Mouse (Mus musculus): ENCODE data around the gene Ccdc188. TPM values are rescaled to one million over a fixed set of nuclear protein-coding genes. Genes with fewer than 3 reads are reported as not detected.
A peak's percentile ranks its signal among the peaks of the same experiment; 100 is the strongest.

Gene Ccdc188
- polyA plus RNA-seq, 1 experiment from 2014 or later = not detected

- DNase-seq (ENCODE audit: low spot score) = peak; percentile 99
- Histone ChIP-seq H3K27ac (ENCODE audit: low read depth, low read length) (peak within 1 kb of the TSS; percentile 92), H3K4me3 (ENCODE audit: low read depth, low read length) (peak within 1 kb of the TSS; percentile 98), H3K9me3 (ENCODE audit: control insufficient read depth, low read length) (no peaks in the 10 kb centered on the region), H3K4me2 (peak within 1 kb of the TSS; percentile 89), H3K9ac (ENCODE audit: low read depth, low read length) (peak within 1 kb of the TSS; percentile 98), H3K4me1 (replicated peaks; ENCODE audit: control insufficient read depth, insufficient read depth, low read length) (peaks cover 25% of the 10 kb centered on the region), H3K36me3 (ENCODE audit: control insufficient read depth, insufficient read depth, low read length) (peaks cover 61% of the 10 kb centered on the region), H3K27me3 (replicated peaks; ENCODE audit: control insufficient read depth, insufficient read depth, low read length) (no peaks in the 10 kb centered on the region)
- ATAC-seq (replicated peaks; ENCODE audit: low FRiP score) = peak; percentile 93
- under 1% methylated on average over 102 of the region's 102 CpGs for WGBS
Observed at GRCm38 (mm10) chr16:18248433-18249363, 31.0 kb downstream of the Ccdc188 start, which contains the start of the genes Trmt2a and Ranbp1. Trmt2a (plus strand) TSS chr16:18248679. Ranbp1 (minus strand) TSS chr16:18248732.

- Histone ChIP-seq H3K27ac (ENCODE audit: low read depth, low read length) (peak overlapping the region; percentile 87), H3K36me3 (ENCODE audit: control insufficient read depth, insufficient read depth, low read length) (peaks cover 61% of the 10 kb centered on the region), H3K4me1 (replicated peaks; ENCODE audit: control insufficient read depth, insufficient read depth, low read length) (peaks cover 25% of the 10 kb centered on the region), H3K4me2 (peak overlapping the region; percentile 89), H3K9me3 (ENCODE audit: control insufficient read depth, low read length) (no peaks in the 10 kb centered on the region), H3K27me3 (replicated peaks; ENCODE audit: control insufficient read depth, insufficient read depth, low read length) (no peaks in the 10 kb centered on the region), H3K9ac (ENCODE audit: low read depth, low read length) (peak overlapping the region; percentile 98), H3K4me3 (ENCODE audit: low read depth, low read length) (peak overlapping the region; percentile 98)
- WGBS = 3% methylated on average over 27 of the region's 27 CpGs
- DNase-seq (ENCODE audit: low spot score) (peak; percentile 64), ATAC-seq (replicated peaks; ENCODE audit: low FRiP score) (peak; percentile 17)
Observed at GRCm38 (mm10) chr16:18249364-18249967, 31.8 kb downstream of the Ccdc188 start.

GRCm38 (mm10) chr16:18250231-18250630 is 32.6 kb downstream of the Ccdc188 start:
- WGBS = 64% methylated on average over 4 of the region's 4 CpGs

DNA sequence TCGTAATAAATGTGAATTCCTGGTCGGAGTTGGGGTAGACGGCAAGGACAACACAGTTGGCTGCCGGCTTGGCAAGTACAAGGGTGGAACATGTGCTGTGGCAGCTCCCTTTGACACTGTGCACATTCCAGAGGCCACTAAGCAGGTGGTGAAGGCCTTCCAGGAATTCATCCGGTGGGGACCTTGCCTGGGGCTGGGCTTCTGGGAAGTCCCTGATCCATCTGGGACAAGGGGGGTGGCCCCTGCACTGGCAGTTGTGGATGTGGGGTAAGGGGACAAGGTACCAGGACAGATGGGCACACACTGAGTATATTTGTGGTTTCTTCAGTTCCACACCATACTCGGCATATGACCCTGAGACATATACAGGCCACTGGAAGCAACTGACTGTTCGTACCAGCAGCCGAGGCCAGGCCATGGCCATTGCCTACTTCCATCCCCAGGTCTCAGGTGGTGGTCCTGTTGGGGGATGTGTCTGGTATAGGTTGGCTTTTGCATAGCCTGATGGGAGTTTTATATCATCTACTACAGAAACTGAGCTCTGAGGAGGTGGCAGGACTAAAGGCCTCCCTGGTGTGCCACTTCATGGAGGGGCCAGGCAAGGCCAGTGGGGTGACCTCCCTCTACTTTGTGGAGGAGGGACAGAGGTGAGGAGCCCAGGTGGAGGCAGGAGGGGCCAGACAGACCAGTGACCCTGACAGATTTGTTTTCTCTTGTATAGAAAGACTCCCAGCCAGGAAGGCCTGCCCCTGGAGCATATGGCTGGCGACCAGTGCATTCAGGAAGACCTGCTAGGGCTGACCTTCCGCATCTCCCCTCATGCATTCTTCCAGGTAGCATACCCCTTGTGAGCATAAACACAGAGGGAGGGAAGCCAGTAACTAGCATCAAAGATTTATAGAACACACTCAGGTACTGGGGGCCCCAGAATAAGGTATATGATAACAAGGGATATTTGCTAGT is 33.4 kb downstream of the Ccdc188 start:
- peaks cover 50% of the 10 kb centered on the region for H3K36me3 ChIP-seq (ENCODE audit: control insufficient read depth, insufficient read depth, low read length)
- peak overlapping the region; percentile 49; the same call in 1 of the 2 replicates for H3K9ac ChIP-seq (ENCODE audit: low read depth, low read length)
- 0 out of 2 replicates have a peak overlapping the region, but pooled peaks have one; percentile 5 for H3K27ac ChIP-seq (ENCODE audit: low read depth, low read length)
- no peaks in the 10 kb centered on the region for H3K9me3 ChIP-seq (ENCODE audit: control insufficient read depth, low read length)
- peak overlapping the region; percentile 98 for H3K4me3 ChIP-seq (ENCODE audit: low read depth, low read length)
- peak overlapping the region; percentile 89 for H3K4me2 ChIP-seq
- no peaks in the 10 kb centered on the region for H3K27me3 ChIP-seq (replicated peaks; ENCODE audit: control insufficient read depth, insufficient read depth, low read length)
- H3K4me1 ChIP-seq (replicated peaks; ENCODE audit: control insufficient read depth, insufficient read depth, low read length) = peaks cover 25% of the 10 kb centered on the region
- DNase-seq (ENCODE audit: low spot score) (no peak), ATAC-seq (replicated peaks; ENCODE audit: low FRiP score) (no peak)
- 80% methylated on average over 10 of the region's 10 CpGs for WGBS

More at GRCm38 (mm10) chr16:18250231-18250630, 32.6 kb downstream of the Ccdc188 start:
- peaks cover 53% of the 10 kb centered on the region for H3K36me3 ChIP-seq (ENCODE audit: control insufficient read depth, insufficient read depth, low read length)
- H3K27ac ChIP-seq (ENCODE audit: low read depth, low read length) = peak overlapping the region; percentile 87
- H3K27me3 ChIP-seq (replicated peaks; ENCODE audit: control insufficient read depth, insufficient read depth, low read length) = no peaks in the 10 kb centered on the region
- no peak for ATAC-seq (replicated peaks; ENCODE audit: low FRiP score)
- H3K4me1 ChIP-seq (replicated peaks; ENCODE audit: control insufficient read depth, insufficient read depth, low read length) = peaks cover 25% of the 10 kb centered on the region
- H3K4me3 ChIP-seq (ENCODE audit: low read depth, low read length) = peak overlapping the region; percentile 98
- H3K4me2 ChIP-seq = peak overlapping the region; percentile 89
- no peaks in the 10 kb centered on the region for H3K9me3 ChIP-seq (ENCODE audit: control insufficient read depth, low read length)
- no peak for DNase-seq (ENCODE audit: low spot score)
- H3K9ac ChIP-seq (ENCODE audit: low read depth, low read length) = peak overlapping the region; percentile 98

GRCm38 (mm10) chr16:18252736-18253135 is 35.1 kb downstream of the Ccdc188 start:
- ATAC-seq (replicated peaks; ENCODE audit: low FRiP score) = no peak
- DNase-seq (ENCODE audit: low spot score) = no peak
- H3K36me3 ChIP-seq (ENCODE audit: control insufficient read depth, insufficient read depth, low read length) = peaks cover 51% of the 10 kb centered on the region
- H3K4me1 ChIP-seq (replicated peaks; ENCODE audit: control insufficient read depth, insufficient read depth, low read length) = peaks cover 17% of the 10 kb centered on the region
- no peaks in the 10 kb centered on the region for H3K27me3 ChIP-seq (replicated peaks; ENCODE audit: control insufficient read depth, insufficient read depth, low read length)
- no peak overlapping the region for H3K4me3 ChIP-seq (ENCODE audit: low read depth, low read length)
- no peak overlapping the region for H3K9ac ChIP-seq (ENCODE audit: low read depth, low read length)
- H3K27ac ChIP-seq (ENCODE audit: low read depth, low read length) = no peak overlapping the region
- H3K4me2 ChIP-seq = no peak overlapping the region
- H3K9me3 ChIP-seq (ENCODE audit: control insufficient read depth, low read length) = no peaks in the 10 kb centered on the region
- WGBS = 77% methylated on average over 6 of the region's 6 CpGs

DNA sequence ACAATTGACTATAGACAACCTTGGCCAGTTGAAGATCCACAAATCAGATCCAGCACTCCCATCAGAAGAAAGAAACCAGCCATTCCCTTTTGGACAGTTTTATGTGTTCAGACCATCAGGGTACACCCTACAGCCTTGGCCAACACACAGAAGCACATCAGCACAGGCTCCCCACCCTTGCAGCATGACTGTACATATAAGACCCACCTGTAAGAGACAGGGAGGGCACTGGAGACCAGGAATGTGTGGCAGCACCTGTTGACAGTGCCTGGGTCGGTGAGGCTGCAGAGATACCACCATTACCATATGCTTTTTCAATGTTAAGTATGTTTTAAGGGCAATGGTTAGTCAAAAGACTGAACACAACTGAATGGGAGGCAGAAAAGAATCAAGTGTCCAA is 36.2 kb downstream of the Ccdc188 start:
- ATAC-seq (replicated peaks; ENCODE audit: low FRiP score) (no peak), DNase-seq (ENCODE audit: low spot score) (no peak)
- Histone ChIP-seq H3K4me3 (ENCODE audit: low read depth, low read length) (no peak overlapping the region), H3K4me1 (replicated peaks; ENCODE audit: control insufficient read depth, insufficient read depth, low read length) (peaks cover 17% of the 10 kb centered on the region), H3K9me3 (ENCODE audit: control insufficient read depth, low read length) (no peaks in the 10 kb centered on the region), H3K27me3 (replicated peaks; ENCODE audit: control insufficient read depth, insufficient read depth, low read length) (no peaks in the 10 kb centered on the region), H3K36me3 (ENCODE audit: control insufficient read depth, insufficient read depth, low read length) (peaks cover 59% of the 10 kb centered on the region), H3K27ac (ENCODE audit: low read depth, low read length) (no peak overlapping the region), H3K9ac (ENCODE audit: low read depth, low read length) (no peak overlapping the region), H3K4me2 (no peak overlapping the region)
- WGBS = 70% methylated on average over 1 of the region's 1 CpGs

DNA sequence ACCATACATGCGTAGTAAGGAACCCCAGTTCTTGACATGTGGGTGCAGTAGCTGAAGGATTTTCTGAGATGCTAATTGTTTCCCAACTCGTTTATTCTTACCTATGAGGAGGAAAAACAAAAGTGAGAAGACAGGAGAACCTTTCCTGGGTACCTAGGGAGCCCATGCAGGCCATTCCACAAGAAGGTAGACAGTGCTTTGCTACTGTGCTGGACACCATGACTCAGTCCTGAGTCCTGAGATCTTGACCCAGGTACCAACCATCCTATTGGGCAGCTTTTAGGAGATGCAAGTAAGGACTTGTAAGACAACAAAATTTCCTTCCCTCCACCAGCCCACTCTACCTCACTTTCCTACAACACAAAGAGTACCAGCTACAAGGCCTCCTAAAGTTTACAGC is 40.5 kb downstream of the Ccdc188 start, which contains the start of gene Gm49776:
Gene Gm49776 (minus strand): TSS at position 101 of the 400 bp plus-strand sequence.
- 90% methylated on average over 2 of the region's 2 CpGs for WGBS
- no peak for ATAC-seq (replicated peaks; ENCODE audit: low FRiP score)

GRCm38 (mm10) chr16:18265024-18265423 is 47.3 kb downstream of the Ccdc188 start:
- peaks cover 49% of the 10 kb centered on the region for H3K36me3 ChIP-seq (ENCODE audit: control insufficient read depth, insufficient read depth, low read length)
- H3K4me3 ChIP-seq (ENCODE audit: low read depth, low read length) = no peak overlapping the region
- H3K4me1 ChIP-seq (replicated peaks; ENCODE audit: control insufficient read depth, insufficient read depth, low read length) = no peaks in the 10 kb centered on the region
- H3K27me3 ChIP-seq (replicated peaks; ENCODE audit: control insufficient read depth, insufficient read depth, low read length) = no peaks in the 10 kb centered on the region
- no peak overlapping the region for H3K27ac ChIP-seq (ENCODE audit: low read depth, low read length)
- ATAC-seq (replicated peaks; ENCODE audit: low FRiP score) (no peak), DNase-seq (ENCODE audit: low spot score) (no peak)
- no peaks in the 10 kb centered on the region for H3K9me3 ChIP-seq (ENCODE audit: control insufficient read depth, low read length)
- H3K4me2 ChIP-seq = no peak overlapping the region
- 72% methylated on average over 2 of the region's 2 CpGs for WGBS
- no peak overlapping the region for H3K9ac ChIP-seq (ENCODE audit: low read depth, low read length)

More for the DNA sequence above, 40.5 kb downstream of the Ccdc188 start, which contains the start of gene Gm49776:
- no peak within 1 kb of the TSS for H3K27ac ChIP-seq (ENCODE audit: low read depth, low read length)
- H3K9ac ChIP-seq (ENCODE audit: low read depth, low read length) = no peak within 1 kb of the TSS
- H3K4me2 ChIP-seq = no peak within 1 kb of the TSS
- peaks cover 72% of the 10 kb centered on the region for H3K36me3 ChIP-seq (ENCODE audit: control insufficient read depth, insufficient read depth, low read length)
- H3K4me3 ChIP-seq (ENCODE audit: low read depth, low read length) = no peak within 1 kb of the TSS
- H3K27me3 ChIP-seq (replicated peaks; ENCODE audit: control insufficient read depth, insufficient read depth, low read length) = no peaks in the 10 kb centered on the region
- no peak for DNase-seq (ENCODE audit: low spot score)
- H3K4me1 ChIP-seq (replicated peaks; ENCODE audit: control insufficient read depth, insufficient read depth, low read length) = no peaks in the 10 kb centered on the region
- H3K9me3 ChIP-seq (ENCODE audit: control insufficient read depth, low read length) = no peaks in the 10 kb centered on the region
